Comparison of ENCODE assay signal across 13 mouse cellular contexts in genomic region chr8:125980826-125981225, GRCm38 (mm10).
"Had no signal": no experiment of that assay in that cellular context is flagged by ENCODE, and none has a peak within 500 bp of the region (broad histone marks: within the 10 kb centered on the region; RNA-seq: fewer than 3 reads in every experiment).

No protein-coding gene starts in this region.

- H3K36me3 ChIP-seq: kidney, embryonic 15.5 days; limb, embryonic 12.5 days; midbrain, embryonic 15.5 days; neural tube, embryonic 12.5 days had no signal

- H3K9ac ChIP-seq: kidney, embryonic 15.5 days; limb, embryonic 12.5 days; liver, embryonic 14.5 days; midbrain, embryonic 15.5 days; neural tube, embryonic 12.5 days had no signal

- DNase-seq: kidney, postnatal 4 days; liver; lung, adult 2 months; lung, postnatal 36 days; thymus, adult 18-20 months; thymus, postnatal 14 days had no signal

- ATAC-seq: lung, postnatal 0 days; midbrain, embryonic 15.5 days had no signal

- H3K27me3 ChIP-seq: kidney, embryonic 15.5 days; limb, embryonic 12.5 days; midbrain, embryonic 15.5 days; neural tube, embryonic 12.5 days had no signal

- H3K27ac ChIP-seq: kidney, embryonic 15.5 days; layer of hippocampus, adult 2 months; limb, embryonic 12.5 days; liver, embryonic 14.5 days; midbrain, embryonic 15.5 days; neural tube, embryonic 12.5 days had no signal

- H3K4me2 ChIP-seq: kidney, embryonic 15.5 days; limb, embryonic 12.5 days; midbrain, embryonic 15.5 days; neural tube, embryonic 12.5 days had no signal

- H3K4me1 ChIP-seq: kidney, embryonic 15.5 days; limb, embryonic 12.5 days; midbrain, embryonic 15.5 days; neural tube, embryonic 12.5 days had no signal

- H3K9me3 ChIP-seq: kidney, embryonic 15.5 days; limb, embryonic 12.5 days; midbrain, embryonic 15.5 days; neural tube, embryonic 12.5 days had no signal

- H3K4me3 ChIP-seq: kidney, embryonic 15.5 days; layer of hippocampus, adult 2 months; limb, embryonic 12.5 days; midbrain, embryonic 15.5 days; neural tube, embryonic 12.5 days had no signal
